Mouse (Mus musculus) ES-Bruce4 (cell line): ENCODE results near the gene Cirbp.

Experiments used
- CTCF ChIP-seq: IDR thresholded peaks from one replicate; pipeline ENCODE4 v1.8.1; 2011; ENCODE audit warnings: low read depth, low read length
- POLR2A ChIP-seq: IDR thresholded peaks from one replicate; pipeline ENCODE4 v1.8.1; 2011; ENCODE audit warnings: low read length; ENCODE audit not compliant: insufficient read depth

DNA sequence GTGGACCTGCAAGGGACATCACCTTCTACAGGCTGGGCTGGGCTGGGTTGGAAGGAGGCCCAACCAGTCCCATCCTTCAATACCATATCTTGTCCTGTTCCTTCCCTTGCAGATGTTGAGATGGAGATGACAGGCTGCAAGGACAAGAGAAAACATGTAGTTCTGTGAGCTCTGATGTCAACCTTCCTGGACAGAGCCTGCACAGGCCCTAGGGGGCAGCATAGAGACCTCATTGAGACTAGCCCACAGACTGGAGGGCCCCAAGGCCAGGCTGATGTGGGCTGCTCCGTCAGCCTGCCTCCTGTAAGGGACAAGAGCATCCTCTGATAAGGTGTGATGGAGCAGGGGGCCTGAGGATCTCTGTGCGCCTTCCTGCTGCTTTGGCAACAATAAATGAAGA lies 8.9 kb downstream of the Cirbp start:
- TF ChIP-seq CTCF (peak; percentile 70), POLR2A (no peak)
